Mouse (Mus musculus): ENCODE data around the gene Thegl. TPM values are rescaled to one million over a fixed set of nuclear protein-coding genes. Genes with fewer than 3 reads are reported as not detected.
"Not testable (repeated sequence)": the region's sequence is repeated elsewhere in the genome, so short reads cannot be mapped to it uniquely, and the experiment has no call there.

Thegl gene
- polyA plus RNA-seq, 1 experiment from 2014 or later, result 0.12 TPM

- 96% methylated on average over 6 of the region's 6 CpGs for WGBS
- no peak within 1 kb of the TSS for H3K4me3 ChIP-seq
- no peak within 1 kb of the TSS for H3K27ac ChIP-seq (replicated peaks)
- H3K4me1 ChIP-seq, result no peaks in the 10 kb centered on the region
- DNase-seq (ENCODE audit: low spot score), result no peak
- H3K9me3 ChIP-seq (replicated peaks), result 0 out of 2 replicates have a peak, but pooled peaks cover 2% of the 10 kb centered on the region
- H3K27me3 ChIP-seq (ENCODE audit: low read depth, poor library complexity, severe bottlenecking), result no peaks in the 10 kb centered on the region
- peaks cover 22% of the 10 kb centered on the region for H3K36me3 ChIP-seq
Measured at GRCm38 (mm10) chr5:77004051-77004821, 11.6 kb upstream of the Thegl start, which contains the start of gene Arl9. Arl9 (plus strand) TSS chr5:77004055.

GRCm38 (mm10) chr5:77010352-77010751 is 5.5 kb upstream of the Thegl start:
- Histone ChIP-seq H3K27me3 (ENCODE audit: low read depth, poor library complexity, severe bottlenecking) (peaks cover 7% of the 10 kb centered on the region; the same call in 1 of the 2 replicates), H3K36me3 (no peaks in the 10 kb centered on the region), H3K9me3 (replicated peaks) (no peaks in the 10 kb centered on the region), H3K27ac (replicated peaks) (no peak overlapping the region), H3K4me3 (no peak overlapping the region), H3K4me1 (0 out of 2 replicates have a peak, but pooled peaks cover 1% of the 10 kb centered on the region)
- DNase-seq (ENCODE audit: low spot score), result no peak
- WGBS, result 96% methylated on average over 9 of the region's 9 CpGs

GRCm38 (mm10) chr5:77011082-77011481 is 4.7 kb upstream of the Thegl start:
- Histone ChIP-seq H3K36me3 (no peaks in the 10 kb centered on the region), H3K27me3 (ENCODE audit: low read depth, poor library complexity, severe bottlenecking) (peaks cover 9% of the 10 kb centered on the region), H3K9me3 (replicated peaks) (no peaks in the 10 kb centered on the region), H3K27ac (replicated peaks) (no peak overlapping the region), H3K4me3 (no peak overlapping the region), H3K4me1 (peaks cover 8% of the 10 kb centered on the region)
- DNase-seq (ENCODE audit: low spot score), result no peak
- WGBS, result 68% methylated on average over 3 of the region's 3 CpGs

GRCm38 (mm10) chr5:77013171-77013570 is 2.7 kb upstream of the Thegl start:
- 83% methylated on average over 3 of the region's 3 CpGs for WGBS
- DNase-seq (ENCODE audit: low spot score), result no peak
- Histone ChIP-seq H3K4me1 (peaks cover 12% of the 10 kb centered on the region), H3K9me3 (replicated peaks) (no peaks in the 10 kb centered on the region), H3K27ac (replicated peaks) (no peak overlapping the region), H3K36me3 (no peaks in the 10 kb centered on the region), H3K27me3 (ENCODE audit: low read depth, poor library complexity, severe bottlenecking) (peaks cover 27% of the 10 kb centered on the region), H3K4me3 (no peak overlapping the region)

GRCm38 (mm10) chr5:77028034-77028433 is 12.2 kb downstream of the Thegl start:
- Histone ChIP-seq H3K36me3 (no peaks in the 10 kb centered on the region), H3K27ac (replicated peaks) (no peak overlapping the region), H3K9me3 (replicated peaks) (peaks cover 5% of the 10 kb centered on the region; the same call in 1 of the 2 replicates), H3K4me1 (no peaks in the 10 kb centered on the region), H3K4me3 (no peak overlapping the region), H3K27me3 (ENCODE audit: low read depth, poor library complexity, severe bottlenecking) (no peaks in the 10 kb centered on the region)
- DNase-seq (ENCODE audit: low spot score), result no peak
- 83% methylated on average over 3 of the region's 3 CpGs for WGBS

- Histone ChIP-seq H3K27me3 (ENCODE audit: low read depth, poor library complexity, severe bottlenecking) (no peaks in the 10 kb centered on the region), H3K27ac (replicated peaks) (no peak overlapping the region), H3K4me1 (no peaks in the 10 kb centered on the region), H3K9me3 (replicated peaks) (no peaks in the 10 kb centered on the region), H3K4me3 (no peak overlapping the region), H3K36me3 (no peaks in the 10 kb centered on the region)
- no peak for DNase-seq (ENCODE audit: low spot score)
- WGBS, result 76% methylated on average over 5 of the region's 5 CpGs
Measured at GRCm38 (mm10) chr5:77029735-77030134, 13.9 kb downstream of the Thegl start.

GRCm38 (mm10) chr5:77035101-77035500 is 19.3 kb downstream of the Thegl start:
- not testable (repeated sequence) for H3K4me1 ChIP-seq; H3K9me3 ChIP-seq (replicated peaks); H3K36me3 ChIP-seq; DNase-seq (ENCODE audit: low spot score); H3K4me3 ChIP-seq; H3K27me3 ChIP-seq (ENCODE audit: low read depth, poor library complexity, severe bottlenecking); H3K27ac ChIP-seq (replicated peaks)

- no peak for DNase-seq (ENCODE audit: low spot score)
- no peaks in the 10 kb centered on the region for H3K9me3 ChIP-seq (replicated peaks)
- WGBS, result 96% methylated on average over 10 of the region's 10 CpGs
- no peaks in the 10 kb centered on the region for H3K36me3 ChIP-seq
- H3K4me1 ChIP-seq, result no peaks in the 10 kb centered on the region
- H3K27me3 ChIP-seq (ENCODE audit: low read depth, poor library complexity, severe bottlenecking), result no peaks in the 10 kb centered on the region
- H3K27ac ChIP-seq (replicated peaks), result no peak overlapping the region
- H3K4me3 ChIP-seq, result no peak overlapping the region
Measured at GRCm38 (mm10) chr5:77038451-77038850, 22.6 kb downstream of the Thegl start.

- Histone ChIP-seq H3K27me3 (ENCODE audit: low read depth, poor library complexity, severe bottlenecking) (no peaks in the 10 kb centered on the region), H3K4me1 (no peaks in the 10 kb centered on the region), H3K27ac (replicated peaks) (no peak overlapping the region), H3K36me3 (no peaks in the 10 kb centered on the region), H3K9me3 (replicated peaks) (no peaks in the 10 kb centered on the region), H3K4me3 (no peak overlapping the region)
- no peak for DNase-seq (ENCODE audit: low spot score)
Measured at GRCm38 (mm10) chr5:77039391-77039790, 23.6 kb downstream of the Thegl start.

GRCm38 (mm10) chr5:77044362-77044761 is 28.5 kb downstream of the Thegl start:
- Histone ChIP-seq H3K4me1 (no peaks in the 10 kb centered on the region), H3K27me3 (ENCODE audit: low read depth, poor library complexity, severe bottlenecking) (no peaks in the 10 kb centered on the region), H3K27ac (replicated peaks) (no peak overlapping the region), H3K4me3 (no peak overlapping the region), H3K36me3 (no peaks in the 10 kb centered on the region), H3K9me3 (replicated peaks) (no peaks in the 10 kb centered on the region)
- WGBS, result 75% methylated on average over 5 of the region's 5 CpGs
- DNase-seq (ENCODE audit: low spot score), result no peak

GRCm38 (mm10) chr5:77052616-77053015 is 36.8 kb downstream of the Thegl start:
- WGBS, result 93% methylated on average over 5 of the region's 5 CpGs
- DNase-seq (ENCODE audit: low spot score), result no peak
- Histone ChIP-seq H3K4me3 (no peak overlapping the region), H3K27me3 (ENCODE audit: low read depth, poor library complexity, severe bottlenecking) (no peaks in the 10 kb centered on the region; the same call in 1 of the 2 replicates), H3K4me1 (0 out of 2 replicates have a peak, but pooled peaks cover 1% of the 10 kb centered on the region), H3K36me3 (no peaks in the 10 kb centered on the region), H3K27ac (replicated peaks) (no peak overlapping the region), H3K9me3 (replicated peaks) (no peaks in the 10 kb centered on the region)

- Histone ChIP-seq H3K27me3 (ENCODE audit: low read depth, poor library complexity, severe bottlenecking) (peaks cover 16% of the 10 kb centered on the region), H3K4me3 (no peak overlapping the region), H3K36me3 (no peaks in the 10 kb centered on the region), H3K9me3 (replicated peaks) (no peaks in the 10 kb centered on the region), H3K27ac (replicated peaks) (no peak overlapping the region), H3K4me1 (peaks cover 19% of the 10 kb centered on the region)
- no peak for DNase-seq (ENCODE audit: low spot score)
- WGBS, result 59% methylated on average over 12 of the region's 12 CpGs
Measured at GRCm38 (mm10) chr5:77056881-77057440, 41.1 kb downstream of the Thegl start.

- no peaks in the 10 kb centered on the region for H3K36me3 ChIP-seq
- H3K4me3 ChIP-seq, result no peak overlapping the region
- no peaks in the 10 kb centered on the region for H3K9me3 ChIP-seq (replicated peaks)
- DNase-seq (ENCODE audit: low spot score), result no peak
- H3K27ac ChIP-seq (replicated peaks), result no peak overlapping the region
- H3K4me1 ChIP-seq, result peaks cover 19% of the 10 kb centered on the region
- peaks cover 16% of the 10 kb centered on the region for H3K27me3 ChIP-seq (ENCODE audit: low read depth, poor library complexity, severe bottlenecking)
- WGBS, result 38% methylated on average over 10 of the region's 10 CpGs
Measured at GRCm38 (mm10) chr5:77060363-77060762, 44.5 kb downstream of the Thegl start.

Data from midbrain, embryonic 10.5 days (tissue).